Mouse (Mus musculus) kidney, adult 18-20 months (tissue): ENCODE results near the gene Wnt6.

Source experiments
- DNase-seq: peaks from one replicate; pipeline ENCODE4 v3.0.0; 2021

Wnt6 gene

GRCm38 (mm10) chr1:74778934-74779486, 7.3 kb downstream of the Wnt6 start:
- no peak for DNase-seq

- DNase-seq = no peak
Measured at GRCm38 (mm10) chr1:74782045-74782444, 10.4 kb downstream of the Wnt6 start.

- DNase-seq = no peak
Measured at GRCm38 (mm10) chr1:74783554-74783953, 11.9 kb downstream of the Wnt6 start.

GRCm38 (mm10) chr1:74784041-74784759, 12.5 kb downstream of the Wnt6 start:
- DNase-seq = peak; percentile 70

- DNase-seq = peak; percentile 78
Measured at GRCm38 (mm10) chr1:74787846-74788245, 16.2 kb downstream of the Wnt6 start.

GRCm38 (mm10) chr1:74788603-74789176, 17.0 kb downstream of the Wnt6 start:
- no peak for DNase-seq

- no peak for DNase-seq
Measured at GRCm38 (mm10) chr1:74790095-74790494, 18.4 kb downstream of the Wnt6 start.

GRCm38 (mm10) chr1:74791249-74791648, 19.6 kb downstream of the Wnt6 start, which contains the start of gene Wnt10a:
Wnt10a (plus strand) TSS chr1:74791516.
- no peak for DNase-seq

GRCm38 (mm10) chr1:74792831-74793660, 21.4 kb downstream of the Wnt6 start:
- no peak for DNase-seq

- no peak for DNase-seq
Measured at GRCm38 (mm10) chr1:74794487-74795144, 22.9 kb downstream of the Wnt6 start.

GRCm38 (mm10) chr1:74795145-74795529, 23.4 kb downstream of the Wnt6 start:
- DNase-seq = no peak

- no peak for DNase-seq
Measured at GRCm38 (mm10) chr1:74797459-74797858, 25.8 kb downstream of the Wnt6 start.

GRCm38 (mm10) chr1:74800424-74800888, 28.8 kb downstream of the Wnt6 start:
- no peak for DNase-seq

- no peak for DNase-seq
Measured at GRCm38 (mm10) chr1:74801631-74802140, 30.0 kb downstream of the Wnt6 start.

GRCm38 (mm10) chr1:74802795-74803656, 31.3 kb downstream of the Wnt6 start:
- DNase-seq = peak; percentile 87

GRCm38 (mm10) chr1:74804211-74804870, 32.6 kb downstream of the Wnt6 start:
- DNase-seq = no peak

- DNase-seq = no peak
Measured at GRCm38 (mm10) chr1:74805340-74805835, 33.7 kb downstream of the Wnt6 start.

GRCm38 (mm10) chr1:74805843-74806242, 34.2 kb downstream of the Wnt6 start:
- no peak for DNase-seq

- DNase-seq = no peak
Measured at GRCm38 (mm10) chr1:74806360-74807311, 34.9 kb downstream of the Wnt6 start.
